In genomic region chr1:80710607-80711261, GRCm38 (mm10) we compare ENCODE assay signal across 12 mouse cellular contexts. TPM values are rescaled to one million over a fixed set of nuclear protein-coding genes. Genes with fewer than 3 reads are reported as not detected.
DNase-seq lines count a peak whose midpoint lies in the region; ATAC-seq and TF ChIP-seq lines count a peak whose summit lies in the region.
"Had no signal": no experiment of that assay in that cellular context is flagged by ENCODE, and none has a peak within 500 bp of the region (broad histone marks: within the 10 kb centered on the region; RNA-seq: fewer than 3 reads in every experiment).

No protein-coding gene starts in this region.

- no peaks in the 10 kb centered on the region for H3K79me2 ChIP-seq in heart, adult 2 months (replicated peaks; ENCODE audit: control insufficient read depth, insufficient read depth, low read length)

- no peaks in the 10 kb centered on the region for H3K27me3 ChIP-seq in heart, adult 2 months (ENCODE audit: control insufficient read depth, insufficient read depth, low read length)
- H3K27me3 ChIP-seq in heart, embryonic 11.5 days (ENCODE audit: control insufficient read depth, insufficient read depth, low read length): no peaks in the 10 kb centered on the region
- H3K27me3 ChIP-seq in lung, embryonic 15.5 days: no peaks in the 10 kb centered on the region
- H3K27me3 ChIP-seq in heart, embryonic 14.5 days (ENCODE audit: control insufficient read depth, insufficient read depth, low read length): no peaks in the 10 kb centered on the region
- H3K27me3 ChIP-seq in stomach, embryonic 15.5 days (replicated peaks): no peaks in the 10 kb centered on the region
- H3K27me3 ChIP-seq: CH12.LX; midbrain, embryonic 13.5 days had no signal

- peak in 1 of 2 experiments; percentile 22 for DNase-seq in heart, adult 2 months
- DNase-seq in lung, adult 2 months: no peak
- DNase-seq in spleen, adult 12 weeks (ENCODE audit: low spot score): no peak
- no peak for DNase-seq in natural killer cell, adult 2 months (ENCODE audit: low spot score in 2 of 2)
- DNase-seq: adrenal gland, postnatal 10 days; kidney, adult 8-10 months had no signal

- no peak for ATAC-seq in heart, embryonic 11.5 days (replicated peaks; ENCODE audit: insufficient number of reproducible peaks, low FRiP score, low TSS enrichment)
- ATAC-seq in lung, embryonic 15.5 days (ENCODE audit: borderline replicate concordance, extremely low read depth, low FRiP score, low TSS enrichment): peak; percentile 78; the same call in 1 of the 2 replicates
- no peak for ATAC-seq in heart, embryonic 14.5 days (ENCODE audit: insufficient number of reproducible peaks, insufficient read depth, low FRiP score, low read depth)
- no peak for ATAC-seq in stomach, embryonic 15.5 days (ENCODE audit: insufficient read depth, low FRiP score, low read depth)
- ATAC-seq: midbrain, embryonic 13.5 days had no signal

- no peak for TF ChIP-seq EP300 in heart, adult 2 months (IDR thresholded peaks at IDR 0.05; ENCODE audit: insufficient read depth, low read depth, low read length)

- H3K27ac ChIP-seq in heart, adult 2 months: peak overlapping the region; percentile 57
- H3K27ac ChIP-seq in heart, embryonic 11.5 days (ENCODE audit: low read depth, low read length): no peak overlapping the region
- peak overlapping the region; percentile 82 for H3K27ac ChIP-seq in lung, embryonic 15.5 days
- peak overlapping the region; percentile 16 to 19; a peak in 1 of 4 replicates for H3K27ac ChIP-seq in heart, embryonic 14.5 days (replicated peaks in 1 of 2; ENCODE audit: control insufficient read depth in 1 of 2, insufficient read depth in 1 of 2, low read depth in 2 of 2, low read length in 2 of 2)
- H3K27ac ChIP-seq in stomach, embryonic 15.5 days: peak overlapping the region; percentile 62; the same call in 1 of the 2 replicates
- H3K27ac ChIP-seq: midbrain, embryonic 13.5 days had no signal

- intact Hi-C loops in heart, adult 2 months (cut with DNase I): no loop called here

- no peak overlapping the region for H3K9ac ChIP-seq in heart, adult 2 months (ENCODE audit: low read depth, low read length)
- no peak overlapping the region for H3K9ac ChIP-seq in heart, embryonic 11.5 days (ENCODE audit: low read depth, low read length)
- no peak overlapping the region for H3K9ac ChIP-seq in lung, embryonic 15.5 days
- H3K9ac ChIP-seq in heart, embryonic 14.5 days (ENCODE audit: low read length): no peak overlapping the region
- no peak overlapping the region for H3K9ac ChIP-seq in stomach, embryonic 15.5 days
- H3K9ac ChIP-seq: midbrain, embryonic 13.5 days had no signal

- 49% methylated on average over 8 of the region's 8 CpGs for WGBS in heart, adult 2 months
- 72% methylated on average over 8 of the region's 8 CpGs for WGBS in heart, embryonic 11.5 days (ENCODE audit: insufficient replicate concordance)
- WGBS in lung, embryonic 15.5 days: 41% methylated on average over 8 of the region's 8 CpGs
- 53% methylated on average over 8 of the region's 8 CpGs for WGBS in lung, adult 2 months
- WGBS in heart, embryonic 14.5 days: 63% methylated on average over 8 of the region's 8 CpGs
- WGBS in stomach, embryonic 15.5 days: 47% methylated on average over 8 of the region's 8 CpGs

- no peaks in the 10 kb centered on the region for H3K36me3 ChIP-seq in heart, adult 2 months (ENCODE audit: control insufficient read depth, insufficient read depth, low read length)
- H3K36me3 ChIP-seq in heart, embryonic 11.5 days (ENCODE audit: control insufficient read depth, insufficient read depth, low read length): no peaks in the 10 kb centered on the region
- H3K36me3 ChIP-seq in lung, embryonic 15.5 days: no peaks in the 10 kb centered on the region
- H3K36me3 ChIP-seq in heart, embryonic 14.5 days (ENCODE audit: control insufficient read depth, insufficient read depth, low read length): no peaks in the 10 kb centered on the region
- H3K36me3 ChIP-seq in stomach, embryonic 15.5 days: no peaks in the 10 kb centered on the region
- H3K36me3 ChIP-seq: midbrain, embryonic 13.5 days had no signal

- no peak overlapping the region for H3K4me2 ChIP-seq in heart, embryonic 11.5 days
- H3K4me2 ChIP-seq in lung, embryonic 15.5 days: peak overlapping the region; percentile 36
- H3K4me2 ChIP-seq in heart, embryonic 14.5 days (ENCODE audit: low read length): 0 out of 2 replicates have a peak overlapping the region, but pooled peaks have one; percentile 55
- H3K4me2 ChIP-seq in stomach, embryonic 15.5 days: 0 out of 2 replicates have a peak overlapping the region, but pooled peaks have one; percentile 40
- H3K4me2 ChIP-seq: midbrain, embryonic 13.5 days had no signal

- TF ChIP-seq CTCF in heart, adult 2 months (IDR thresholded peaks at IDR 0.05): no peak
- no peak for TF ChIP-seq CTCF in lung, adult 2 months (IDR thresholded peaks at IDR 0.05; ENCODE audit: insufficient read depth, low read length)

- H3K4me1 ChIP-seq in heart, adult 2 months (ENCODE audit: control insufficient read depth, insufficient read depth, low read length): no peaks in the 10 kb centered on the region; the same call in 1 of the 2 replicates
- peaks cover 9% of the 10 kb centered on the region; the same call in 1 of the 2 replicates for H3K4me1 ChIP-seq in heart, embryonic 11.5 days (ENCODE audit: control insufficient read depth, insufficient read depth, low read length)
- peaks cover 9% of the 10 kb centered on the region for H3K4me1 ChIP-seq in lung, embryonic 15.5 days
- no peaks in the 10 kb centered on the region for H3K4me1 ChIP-seq in lung, adult 2 months (ENCODE audit: control insufficient read depth, insufficient read depth, low read length)
- H3K4me1 ChIP-seq in heart, embryonic 14.5 days (ENCODE audit: control insufficient read depth in 2 of 2, insufficient read depth in 2 of 2, low read length in 2 of 2): peaks cover 5 to 24% of the 10 kb centered on the region in 2 experiments
- no peaks in the 10 kb centered on the region for H3K4me1 ChIP-seq in stomach, embryonic 15.5 days

- H3K4me3 ChIP-seq in heart, adult 2 months: no peak overlapping the region
- no peak overlapping the region for H3K4me3 ChIP-seq in heart, embryonic 11.5 days (ENCODE audit: low read depth, low read length)
- no peak overlapping the region for H3K4me3 ChIP-seq in lung, embryonic 15.5 days
- no peak overlapping the region for H3K4me3 ChIP-seq in lung, adult 2 months (replicated peaks; ENCODE audit: extremely low read depth, low read depth, low read length)
- H3K4me3 ChIP-seq in heart, embryonic 14.5 days (ENCODE audit: control insufficient read depth in 1 of 2, insufficient read depth in 1 of 2, low read depth in 1 of 2, low read length in 2 of 2): no peak overlapping the region
- no peak overlapping the region for H3K4me3 ChIP-seq in stomach, embryonic 15.5 days (replicated peaks)
- H3K4me3 ChIP-seq: midbrain, embryonic 13.5 days had no signal

- TF ChIP-seq POLR2A in heart, adult 2 months (IDR thresholded peaks at IDR 0.05; ENCODE audit: insufficient read depth, low read depth, low read length): no peak
- no peak for TF ChIP-seq POLR2A in lung, adult 2 months (IDR thresholded peaks at IDR 0.05; ENCODE audit: borderline replicate concordance, extremely low read depth, low read depth, low read length)

- H3K9me3 ChIP-seq in heart, embryonic 11.5 days (replicated peaks; ENCODE audit: control insufficient read depth, low read length): no peaks in the 10 kb centered on the region
- no peaks in the 10 kb centered on the region for H3K9me3 ChIP-seq in lung, embryonic 15.5 days
- no peaks in the 10 kb centered on the region for H3K9me3 ChIP-seq in heart, embryonic 14.5 days (ENCODE audit: control insufficient read depth, low read length)
- H3K9me3 ChIP-seq in stomach, embryonic 15.5 days: no peaks in the 10 kb centered on the region
- H3K9me3 ChIP-seq: midbrain, embryonic 13.5 days had no signal

RNA-seq across cellular contexts. Expression of gene Dock10, which starts 47.6 kb away (rescaled TPM):
- 1 to 10 TPM; 3.8 to 4.3 TPM for total RNA-seq in heart, adult 2 months (2021)
- 2.6 and 3.4 TPM in 2 replicates for polyA plus RNA-seq in heart, adult 2 months (2012; rRNA removed)
- polyA plus RNA-seq in heart, embryonic 11.5 days (2014; fragmentation: Nextera tagmentation; extraction: Ambion mirVana): 3.6 and 3.7 TPM in 2 replicates
- 4.0 and 5.4 TPM in 2 replicates for polyA plus RNA-seq in lung, embryonic 15.5 days (2015; fragmentation: Nextera tagmentation; extraction: Ambion mirVana)
- polyA plus RNA-seq in lung, adult 2 months (2012; rRNA removed): 9.8 and 13.6 TPM in 2 replicates
- polyA plus RNA-seq in heart, embryonic 14.5 days (2014; fragmentation: Nextera tagmentation; extraction: Ambion mirVana): 4.3 and 4.4 TPM in 2 replicates
- polyA plus RNA-seq in stomach, embryonic 15.5 days (2015; fragmentation: Nextera tagmentation; extraction: Ambion mirVana): 5.8 and 6.2 TPM in 2 replicates
